Mouse (Mus musculus): Measurements from ENCODE around the gene Fbh1. TPM values are rescaled to one million over a fixed set of nuclear protein-coding genes. Genes with fewer than 3 reads are reported as not detected.

The Fbh1 gene
- polyA plus RNA-seq (2016; fragmentation: Nextera tagmentation; extraction: Ambion mirVana): 112 and 128 TPM in 2 replicates

DNA sequence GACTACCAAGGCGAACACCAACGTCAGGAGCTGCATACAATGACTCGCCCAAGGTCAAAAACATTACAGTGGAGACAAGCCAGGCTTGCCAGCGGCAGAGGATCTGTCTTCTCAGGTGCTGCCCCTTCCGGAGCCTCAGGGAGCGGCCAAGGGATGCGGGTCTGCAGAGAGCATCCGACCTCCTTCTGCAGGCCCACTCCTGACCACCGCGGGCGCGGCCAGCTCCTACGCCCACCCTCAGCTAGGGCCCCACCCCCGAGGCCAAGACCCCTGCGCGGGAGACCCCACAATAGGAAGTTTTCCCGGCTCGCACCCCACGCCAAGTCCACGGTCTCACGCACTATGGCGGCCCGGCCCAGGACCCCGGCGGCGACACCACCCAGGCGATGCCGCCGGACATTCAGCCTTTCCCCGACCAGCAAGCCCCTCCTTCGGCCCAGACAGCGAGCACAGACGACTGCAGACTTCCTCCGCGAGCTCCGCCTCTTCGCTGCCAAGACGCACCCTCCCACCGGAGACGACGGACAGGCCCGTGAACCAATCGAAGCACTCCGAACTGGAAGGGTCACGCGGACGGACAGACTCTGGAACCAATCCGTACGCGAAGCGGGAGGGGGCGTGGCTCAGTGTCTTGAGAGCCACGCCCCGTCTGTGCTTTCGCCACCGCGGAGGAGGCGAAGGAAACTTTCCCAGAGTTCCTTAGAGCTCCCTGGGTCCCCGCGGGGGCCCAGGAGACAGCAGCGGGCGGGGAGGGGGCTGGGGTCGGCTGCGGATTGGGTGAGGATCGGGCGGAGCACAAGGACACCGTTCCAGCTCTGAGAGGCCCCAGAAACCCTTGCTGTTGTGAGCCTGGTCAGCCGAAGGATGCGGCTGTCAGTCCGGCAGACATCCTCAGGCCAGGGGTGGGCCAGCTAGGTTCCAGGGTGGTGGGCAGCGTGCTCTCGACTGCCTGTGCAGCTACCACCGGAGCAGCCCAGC is at the start of gene Fbh1, which contains the start of gene Ankrd16:
Gene Fbh1 (minus strand): TSS at position 492 of the 978 bp plus-strand sequence.
Gene Ankrd16 (plus strand): TSS at position 786 of the 978 bp plus-strand sequence.
- peaks cover 29% of the 10 kb centered on the region for H3K36me3 ChIP-seq
- peaks cover 37% of the 10 kb centered on the region for H3K4me1 ChIP-seq
- peak within 1 kb of the TSS; percentile 78 for H3K4me3 ChIP-seq
- no peaks in the 10 kb centered on the region for H3K9me3 ChIP-seq (replicated peaks)
- peak within 1 kb of the TSS; percentile 94 for H3K27ac ChIP-seq (replicated peaks)
- peak; percentile 100 for DNase-seq (ENCODE audit: low spot score)
- no peaks in the 10 kb centered on the region for H3K27me3 ChIP-seq (ENCODE audit: low read depth, poor library complexity, severe bottlenecking)
- under 1% methylated on average over 73 of the region's 73 CpGs for WGBS

DNA sequence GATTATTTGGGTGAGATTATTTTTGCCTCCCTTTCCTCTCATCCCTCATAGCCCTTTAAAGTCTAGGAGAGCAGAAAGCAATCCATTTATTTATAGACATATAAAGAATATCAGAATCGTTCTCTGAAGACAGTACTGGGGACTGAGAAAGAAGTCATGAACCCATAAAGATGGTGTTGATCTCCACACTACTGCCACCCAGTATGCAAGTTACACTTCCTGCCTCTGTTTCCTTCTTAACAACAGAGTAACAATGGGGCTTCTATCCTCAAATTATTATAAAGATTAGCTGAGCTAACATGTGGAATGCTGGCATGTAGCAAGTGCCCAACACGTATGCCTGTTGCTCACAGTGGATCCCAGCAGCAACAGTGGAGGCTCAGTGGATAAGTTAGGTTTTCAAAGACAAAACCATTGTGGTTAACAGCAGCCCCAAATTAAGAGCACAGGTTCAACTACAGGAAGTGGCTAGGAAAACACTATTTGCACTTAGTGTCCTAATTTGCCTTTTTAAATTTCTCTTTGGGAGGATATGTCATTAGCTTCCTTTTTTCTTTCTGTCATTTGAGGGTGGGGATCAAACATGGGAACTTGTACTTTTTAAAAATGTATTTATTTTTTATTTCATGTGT is 24.0 kb upstream of the Fbh1 start:
- no peaks in the 10 kb centered on the region for H3K36me3 ChIP-seq
- no peaks in the 10 kb centered on the region for H3K27me3 ChIP-seq (ENCODE audit: low read depth, poor library complexity, severe bottlenecking)
- no peaks in the 10 kb centered on the region for H3K4me1 ChIP-seq
- no peak overlapping the region for H3K4me3 ChIP-seq
- no peaks in the 10 kb centered on the region for H3K9me3 ChIP-seq (replicated peaks)
- DNase-seq (ENCODE audit: low spot score): no peak
- WGBS: 86% methylated on average over 2 of the region's 2 CpGs
- H3K27ac ChIP-seq (replicated peaks): no peak overlapping the region

DNA sequence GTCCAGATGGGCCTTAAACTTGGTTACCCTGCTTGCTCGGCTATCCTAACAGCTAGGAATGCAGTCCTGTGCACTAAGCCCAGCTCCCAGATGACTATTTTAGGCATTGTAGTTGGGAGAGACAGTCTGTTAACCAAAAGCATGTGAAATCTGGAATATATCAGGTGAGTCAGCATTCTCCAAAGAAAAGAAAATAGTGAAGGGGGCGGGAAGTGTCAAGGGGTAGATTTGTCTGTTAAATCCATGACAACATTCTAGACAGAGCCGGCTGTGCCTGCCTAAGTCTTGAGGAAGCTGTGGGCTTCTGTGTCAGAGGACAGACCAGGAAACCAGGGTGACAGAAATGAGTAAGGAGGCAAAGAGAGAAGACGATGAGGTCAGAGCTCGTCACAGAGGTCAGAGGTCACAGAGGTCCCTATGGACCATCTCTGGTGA is 20.6 kb upstream of the Fbh1 start:
- Histone ChIP-seq H3K36me3 (peaks cover 14% of the 10 kb centered on the region), H3K9me3 (replicated peaks) (no peaks in the 10 kb centered on the region), H3K27ac (replicated peaks) (no peak overlapping the region), H3K4me3 (no peak overlapping the region), H3K27me3 (ENCODE audit: low read depth, poor library complexity, severe bottlenecking) (no peaks in the 10 kb centered on the region), H3K4me1 (no peaks in the 10 kb centered on the region)
- WGBS: 69% methylated on average over 5 of the region's 5 CpGs
- no peak for DNase-seq (ENCODE audit: low spot score)

DNA sequence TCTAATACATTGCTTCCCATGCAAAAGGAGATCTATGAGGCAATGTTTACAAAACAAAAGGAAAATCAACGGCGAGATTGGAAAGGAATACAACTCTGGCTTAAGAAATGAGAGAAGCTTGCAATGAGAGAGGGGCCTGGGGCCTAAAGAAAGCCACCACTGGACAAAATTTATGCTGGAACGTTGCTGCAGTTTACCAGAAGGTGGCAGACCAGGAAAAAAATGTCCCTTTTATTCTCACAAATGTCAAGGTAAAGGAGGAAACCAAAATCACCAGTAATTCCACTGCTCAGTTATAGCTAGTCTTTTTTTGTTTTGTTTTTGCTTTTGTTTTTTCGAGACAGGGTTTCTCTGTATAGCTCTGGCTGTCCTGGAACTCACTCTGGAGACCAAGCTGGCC is 17.3 kb upstream of the Fbh1 start:
- H3K36me3 ChIP-seq: peaks cover 45% of the 10 kb centered on the region
- 79% methylated on average over 4 of the region's 4 CpGs for WGBS
- no peak overlapping the region for H3K4me3 ChIP-seq
- H3K27ac ChIP-seq (replicated peaks): no peak overlapping the region
- no peak for DNase-seq (ENCODE audit: low spot score)
- H3K9me3 ChIP-seq (replicated peaks): no peaks in the 10 kb centered on the region
- H3K27me3 ChIP-seq (ENCODE audit: low read depth, poor library complexity, severe bottlenecking): no peaks in the 10 kb centered on the region
- no peaks in the 10 kb centered on the region for H3K4me1 ChIP-seq

DNA sequence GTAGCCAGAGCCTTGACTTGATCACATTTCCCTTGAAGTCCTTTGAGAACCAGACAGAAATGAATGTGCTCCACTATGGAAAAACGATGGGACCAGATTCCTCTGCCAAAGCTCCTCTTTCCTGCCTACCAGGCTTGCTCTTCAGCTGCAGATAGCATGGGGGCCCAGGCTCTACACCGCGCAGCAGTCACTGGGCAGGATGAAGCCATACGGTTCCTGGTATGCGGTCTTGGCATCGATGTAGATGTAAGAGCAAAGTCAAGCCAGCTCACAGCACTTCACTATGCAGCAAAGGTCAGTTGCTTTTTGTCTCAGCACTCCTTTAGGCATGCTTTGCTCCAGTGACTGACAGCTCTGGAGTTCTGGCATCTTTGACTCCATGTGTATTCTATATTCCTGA is 6.8 kb upstream of the Fbh1 start:
- no peaks in the 10 kb centered on the region for H3K9me3 ChIP-seq (replicated peaks)
- WGBS: 97% methylated on average over 6 of the region's 6 CpGs
- H3K4me1 ChIP-seq: peaks cover 12% of the 10 kb centered on the region
- peaks cover 96% of the 10 kb centered on the region for H3K36me3 ChIP-seq
- no peak overlapping the region for H3K27ac ChIP-seq (replicated peaks)
- H3K27me3 ChIP-seq (ENCODE audit: low read depth, poor library complexity, severe bottlenecking): no peaks in the 10 kb centered on the region
- no peak overlapping the region for H3K4me3 ChIP-seq
- DNase-seq (ENCODE audit: low spot score): no peak

DNA sequence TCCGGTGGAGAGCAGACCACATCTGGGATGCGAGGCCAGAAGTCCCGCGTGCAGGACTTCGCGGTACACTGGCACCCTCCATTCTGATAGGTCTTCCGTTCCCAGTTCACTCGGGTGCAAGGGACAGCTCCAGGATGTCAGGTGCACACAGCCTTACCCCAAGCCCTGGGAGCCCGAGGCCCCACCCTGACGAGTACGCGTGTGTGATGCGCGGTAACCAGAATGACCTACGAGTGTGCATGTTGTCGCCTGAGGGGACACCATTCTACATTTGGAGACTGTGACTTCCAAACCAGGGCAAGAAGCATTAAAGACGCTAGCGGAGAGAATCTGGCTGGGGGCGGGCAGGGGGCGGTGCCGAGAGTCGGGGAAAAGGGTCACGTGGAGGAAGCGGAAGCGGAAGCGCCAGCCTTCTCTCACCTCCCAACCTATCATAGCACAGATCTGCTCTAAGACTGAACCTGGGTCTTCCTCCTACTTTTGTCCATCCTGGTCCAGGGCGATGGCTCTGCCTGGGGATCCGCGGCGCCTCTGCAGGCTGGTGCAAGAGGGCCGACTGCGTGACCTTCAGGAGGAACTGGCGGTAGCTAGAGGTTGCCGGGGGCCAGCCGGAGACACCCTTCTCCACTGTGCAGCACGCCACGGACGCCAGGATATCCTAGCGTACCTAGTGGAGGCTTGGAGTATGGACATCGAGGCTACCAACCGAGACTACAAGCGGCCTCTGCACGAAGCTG is 873 bp upstream of the Fbh1 start:
- DNase-seq (ENCODE audit: low spot score): peak; percentile 92
- Histone ChIP-seq H3K4me1 (peaks cover 37% of the 10 kb centered on the region), H3K36me3 (peaks cover 37% of the 10 kb centered on the region), H3K4me3 (peak overlapping the region; percentile 78), H3K9me3 (replicated peaks) (no peaks in the 10 kb centered on the region), H3K27ac (replicated peaks) (peak overlapping the region; percentile 90), H3K27me3 (ENCODE audit: low read depth, poor library complexity, severe bottlenecking) (no peaks in the 10 kb centered on the region)
- WGBS: under 1% methylated on average over 43 of the region's 43 CpGs

DNA sequence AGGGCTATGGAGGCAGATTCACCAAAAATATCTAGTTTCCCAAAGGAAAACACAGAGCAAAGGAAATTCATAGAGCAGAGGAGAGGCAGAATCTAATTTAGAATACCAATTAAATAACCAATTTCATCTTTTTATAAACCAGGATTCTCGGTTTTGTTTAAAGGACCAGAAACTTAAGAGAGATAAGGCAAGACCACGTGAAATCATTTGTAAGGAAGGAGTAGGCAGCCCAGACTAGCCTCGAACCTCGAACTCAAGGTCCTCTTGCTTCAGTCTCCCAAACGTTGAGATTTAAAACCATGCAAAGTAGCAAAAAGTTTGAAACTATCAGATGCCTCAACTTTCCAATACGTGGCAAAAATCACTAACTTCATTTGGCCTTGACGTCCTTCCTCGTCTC is 967 bp downstream of the Fbh1 start:
- H3K9me3 ChIP-seq (replicated peaks): no peaks in the 10 kb centered on the region
- no peaks in the 10 kb centered on the region for H3K27me3 ChIP-seq (ENCODE audit: low read depth, poor library complexity, severe bottlenecking)
- no peak overlapping the region for H3K27ac ChIP-seq (replicated peaks)
- no peak for DNase-seq (ENCODE audit: low spot score)
- peaks cover 19% of the 10 kb centered on the region for H3K36me3 ChIP-seq
- WGBS: 56% methylated on average over 8 of the region's 8 CpGs
- peaks cover 37% of the 10 kb centered on the region for H3K4me1 ChIP-seq
- peak overlapping the region; percentile 78 for H3K4me3 ChIP-seq

DNA sequence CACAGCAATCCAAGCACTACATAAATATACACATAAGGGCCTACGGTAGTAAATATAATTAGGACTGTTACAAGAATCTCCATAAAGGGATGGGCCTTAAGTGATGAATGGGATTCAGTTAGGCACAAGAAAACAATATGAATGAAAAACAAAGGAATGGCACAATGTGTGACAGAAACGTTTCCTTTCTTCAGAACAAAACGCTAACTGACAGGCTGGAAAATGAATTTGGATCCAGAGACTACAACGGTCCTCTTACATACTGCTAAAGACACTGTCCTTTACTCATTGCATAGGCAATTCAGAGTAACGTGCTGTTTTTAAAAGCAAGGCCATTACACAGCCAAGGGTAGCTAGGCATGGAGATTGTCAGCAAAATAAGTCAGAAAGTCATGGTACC is 2.3 kb downstream of the Fbh1 start:
- 90% methylated on average over 5 of the region's 5 CpGs for WGBS
- no peaks in the 10 kb centered on the region for H3K9me3 ChIP-seq (replicated peaks)
- H3K27ac ChIP-seq (replicated peaks): no peak overlapping the region
- DNase-seq (ENCODE audit: low spot score): no peak
- peaks cover 35% of the 10 kb centered on the region for H3K4me1 ChIP-seq
- no peak overlapping the region for H3K4me3 ChIP-seq
- peaks cover 6% of the 10 kb centered on the region for H3K36me3 ChIP-seq
- H3K27me3 ChIP-seq (ENCODE audit: low read depth, poor library complexity, severe bottlenecking): no peaks in the 10 kb centered on the region

DNA sequence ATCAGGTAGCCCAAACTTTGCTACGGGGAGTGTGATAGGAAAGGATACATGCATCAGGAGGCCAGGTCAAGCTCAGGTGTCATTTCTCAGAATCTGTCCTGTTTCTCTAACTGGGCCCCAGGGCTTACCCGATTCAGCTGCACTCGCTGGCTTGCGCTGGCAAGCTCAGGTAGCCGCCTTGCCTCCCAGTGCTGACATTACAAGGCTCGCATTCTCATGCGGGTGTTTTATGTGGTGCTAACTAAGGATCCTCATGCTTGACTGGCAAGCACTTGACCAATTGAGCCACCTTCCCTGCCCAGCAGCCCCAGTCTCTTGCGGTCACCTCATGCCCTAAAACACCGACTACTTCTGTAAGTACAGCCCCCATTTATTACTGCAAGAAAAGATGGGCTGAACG is 3.0 kb downstream of the Fbh1 start:
- Histone ChIP-seq H3K27ac (replicated peaks) (no peak overlapping the region), H3K4me3 (no peak overlapping the region), H3K9me3 (replicated peaks) (no peaks in the 10 kb centered on the region), H3K36me3 (peaks cover 6% of the 10 kb centered on the region), H3K4me1 (peaks cover 28% of the 10 kb centered on the region), H3K27me3 (ENCODE audit: low read depth, poor library complexity, severe bottlenecking) (no peaks in the 10 kb centered on the region)
- WGBS: 92% methylated on average over 10 of the region's 10 CpGs
- no peak for DNase-seq (ENCODE audit: low spot score)

DNA sequence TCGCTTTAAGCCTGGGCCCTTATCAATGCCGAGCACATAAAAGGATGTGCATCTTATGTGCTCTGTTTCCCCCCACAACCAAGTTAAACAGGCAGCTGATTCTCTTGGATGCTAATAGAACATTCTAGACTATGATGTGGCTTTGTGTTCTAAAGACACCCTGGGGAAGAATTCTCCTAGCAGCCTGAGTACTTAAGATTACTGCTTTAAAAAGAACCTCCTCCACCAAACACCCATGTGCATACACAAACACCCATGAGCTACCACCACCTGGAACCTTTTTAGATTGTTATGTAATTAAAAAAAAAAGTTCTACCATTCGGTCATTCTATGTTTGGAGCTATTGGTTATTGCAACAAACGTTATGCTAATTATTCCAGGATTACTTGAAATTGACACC is 5.0 kb downstream of the Fbh1 start:
- DNase-seq (ENCODE audit: low spot score): no peak
- WGBS: 85% methylated on average over 4 of the region's 4 CpGs
- peaks cover 20% of the 10 kb centered on the region for H3K4me1 ChIP-seq
- no peaks in the 10 kb centered on the region for H3K27me3 ChIP-seq (ENCODE audit: low read depth, poor library complexity, severe bottlenecking)
- H3K9me3 ChIP-seq (replicated peaks): no peaks in the 10 kb centered on the region
- no peak overlapping the region for H3K27ac ChIP-seq (replicated peaks)
- no peak overlapping the region for H3K4me3 ChIP-seq
- H3K36me3 ChIP-seq: peaks cover 22% of the 10 kb centered on the region

DNA sequence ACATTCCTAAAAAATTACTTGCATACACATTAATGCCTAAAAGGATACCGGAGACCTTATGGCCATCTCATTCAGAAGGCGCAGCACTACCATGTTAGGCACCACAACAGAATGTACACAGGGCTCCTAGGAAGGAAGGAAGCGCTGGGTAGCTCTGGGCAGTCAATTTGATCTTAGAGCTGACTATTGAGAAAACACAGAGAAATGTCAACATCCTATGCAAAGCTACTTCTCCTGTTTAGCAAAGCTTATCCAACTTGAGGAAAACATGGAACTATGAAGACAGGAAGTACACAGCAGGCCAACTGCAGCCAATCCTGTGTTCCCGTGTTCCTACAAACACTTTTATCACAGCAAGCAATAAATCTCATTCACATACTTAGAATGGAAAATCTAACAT is 5.7 kb downstream of the Fbh1 start:
- WGBS: 90% methylated on average over 4 of the region's 4 CpGs

DNA sequence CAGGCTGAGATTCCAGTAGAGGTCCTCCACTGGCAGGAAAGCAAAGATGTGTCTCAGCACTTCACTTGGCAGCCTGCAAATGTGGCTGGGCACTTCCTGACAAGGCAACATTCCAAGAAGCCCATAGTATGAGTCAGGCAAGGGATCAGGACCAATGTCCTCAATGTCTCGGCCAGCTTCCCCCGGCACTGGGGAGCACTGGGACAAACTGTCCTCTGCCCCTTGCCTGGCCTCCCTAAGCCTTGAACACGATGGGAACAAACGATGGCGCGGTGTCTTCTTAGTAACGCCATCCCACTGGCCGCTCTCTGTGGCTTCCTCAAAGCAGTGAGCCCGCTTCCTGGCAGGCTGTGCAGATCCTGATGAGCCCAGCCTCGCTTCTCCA is 10.2 kb downstream of the Fbh1 start:
- DNase-seq (ENCODE audit: low spot score): no peak
- Histone ChIP-seq H3K4me3 (no peak overlapping the region), H3K27me3 (ENCODE audit: low read depth, poor library complexity, severe bottlenecking) (no peaks in the 10 kb centered on the region), H3K27ac (replicated peaks) (no peak overlapping the region), H3K9me3 (replicated peaks) (no peaks in the 10 kb centered on the region), H3K4me1 (no peaks in the 10 kb centered on the region), H3K36me3 (peaks cover 75% of the 10 kb centered on the region)
- WGBS: 84% methylated on average over 10 of the region's 10 CpGs

More for the DNA sequence above, 5.7 kb downstream of the Fbh1 start:
- Histone ChIP-seq H3K4me3 (no peak overlapping the region), H3K9me3 (replicated peaks) (no peaks in the 10 kb centered on the region), H3K36me3 (peaks cover 29% of the 10 kb centered on the region), H3K27me3 (ENCODE audit: low read depth, poor library complexity, severe bottlenecking) (no peaks in the 10 kb centered on the region), H3K27ac (replicated peaks) (no peak overlapping the region), H3K4me1 (peaks cover 17% of the 10 kb centered on the region)
- no peak for DNase-seq (ENCODE audit: low spot score)
